Mouse (Mus musculus) layer of hippocampus, adult 6 months (tissue): ENCODE results near the gene Prkab1. TPM values are rescaled to one million over a fixed set of nuclear protein-coding genes. Genes with fewer than 3 reads are reported as not detected.

Source experiments
- long read RNA-seq, 2 experiments: library from polyadenylated mRNA; unstranded; transcript quantifications; one replicate each; pipeline ENCODE4 v2.0.0; 2019 to 2020
- polyA plus RNA-seq: library from polyadenylated mRNA; unstranded; fragments of <200 nt; fragmentation: Nextera tagmentation; gene quantifications from 2 replicates; pipeline ENCODE4 v1.2.3, GENCODE M21; 2021

Prkab1 gene
- polyA plus RNA-seq, result 10.1 TPM in 2 replicates
- long read RNA-seq, experiment 1, transcript Prkab1-202 (8 exons, 2,026 nt), result major isoform, 8 of 13 reads
- long read RNA-seq, experiment 1, partial matches to known transcripts, result 0 of 13 reads
- long read RNA-seq, experiment 1, other reads (novel, unspliced or antisense), result 0 of 13 reads
- long read RNA-seq, experiment 2, transcript Prkab1-202 (8 exons, 2,026 nt), result major isoform, 33 of 65 reads
- long read RNA-seq, experiment 2, transcript Prkab1-201 (7 exons, 2,089 nt), result minor isoform, 17 of 65 reads
- long read RNA-seq, experiment 2, transcript Prkab1-203 (6 exons, 1,019 nt), result minor isoform, 5 of 65 reads
- long read RNA-seq, experiment 2, partial matches to known transcripts, result 1 of 65 reads
- long read RNA-seq, experiment 2, other reads (novel, unspliced or antisense), result 3 of 65 reads

GRCm38 (mm10) chr5:116024327-116024739 lies at the start of gene Prkab1:
Gene Prkab1 (minus strand): TSS chr5:116024508.

Other genes starting within 250 kb of the Prkab1 start
- gene Cit, start 179.2 kb downstream of the Prkab1 start, polyA plus RNA-seq, result 25.3 and 28.7 TPM in 2 replicates
- gene Tmem233, start 58.7 kb upstream of the Prkab1 start, polyA plus RNA-seq, result not detected in 2 replicates